Mouse (Mus musculus) hindbrain, embryonic 15.5 days (tissue): ENCODE data around the gene Pdcd11. TPM values are rescaled to one million over a fixed set of nuclear protein-coding genes. Genes with fewer than 3 reads are reported as not detected.

Experiments
- ATAC-seq: fragments of 200-750 bp; cut with Nextera tagmentation; 2 replicates; pipeline ENCODE4 v1.8.0; 2017; ENCODE audit warnings: low read depth, moderate number of reproducible peaks, moderate TSS enrichment; ENCODE audit not compliant: low FRiP score
- H3K27ac ChIP-seq: fragments of 300-500 bp; sonication (generic); replicated peaks from 2 replicates; pipeline ENCODE4 v1.5.1; 2015; ENCODE audit warnings: mild to moderate bottlenecking, inconsistent platforms
- H3K27me3 ChIP-seq: fragments of 300-500 bp; sonication (generic); 2 replicates; pipeline ENCODE4 v1.6.1; 2015; ENCODE audit warnings: control low read depth, inconsistent platforms
- H3K36me3 ChIP-seq: fragments of 300-500 bp; sonication (generic); 2 replicates; pipeline ENCODE4 v1.6.1; 2015; ENCODE audit warnings: control low read depth, inconsistent platforms
- H3K4me1 ChIP-seq: fragments of 300-500 bp; sonication (generic); replicated peaks from 2 replicates; pipeline ENCODE4 v1.6.1; 2015; ENCODE audit warnings: control low read depth, inconsistent platforms
- H3K4me2 ChIP-seq: fragments of 300-500 bp; sonication (generic); 2 replicates; pipeline ENCODE4 v1.6.1; 2015; ENCODE audit warnings: moderate library complexity, mild to moderate bottlenecking, inconsistent platforms
- H3K4me3 ChIP-seq: fragments of 300-500 bp; sonication (generic); 2 replicates; pipeline ENCODE4 v1.5.1; 2015; ENCODE audit warnings: mild to moderate bottlenecking, inconsistent platforms
- H3K9ac ChIP-seq: fragments of 300-500 bp; sonication (generic); 2 replicates; pipeline ENCODE4 v1.6.1; 2015; ENCODE audit warnings: inconsistent platforms
- H3K9me3 ChIP-seq: fragments of 300-500 bp; sonication (generic); 2 replicates; pipeline ENCODE4 v1.6.1; 2016; ENCODE audit warnings: control low read depth, inconsistent platforms
- WGBS: fragments of 180-500 bp; shearing (Covaris S2); methylation state at CpG from one replicate; pipeline ENCODE4 v1.1.7; 2015; 5-methylcytosine and 5-hydroxymethylcytosine counted together
- polyA plus RNA-seq: library from polyadenylated mRNA; unstranded; fragments of >200 nt; fragmentation: Nextera tagmentation; extraction: Ambion mirVana; gene quantifications from 2 replicates; pipeline ENCODE4 v1.2.1, GENCODE M21; 2015

Pdcd11 gene
- polyA plus RNA-seq: 5.1 and 5.9 TPM in 2 replicates

DNA sequence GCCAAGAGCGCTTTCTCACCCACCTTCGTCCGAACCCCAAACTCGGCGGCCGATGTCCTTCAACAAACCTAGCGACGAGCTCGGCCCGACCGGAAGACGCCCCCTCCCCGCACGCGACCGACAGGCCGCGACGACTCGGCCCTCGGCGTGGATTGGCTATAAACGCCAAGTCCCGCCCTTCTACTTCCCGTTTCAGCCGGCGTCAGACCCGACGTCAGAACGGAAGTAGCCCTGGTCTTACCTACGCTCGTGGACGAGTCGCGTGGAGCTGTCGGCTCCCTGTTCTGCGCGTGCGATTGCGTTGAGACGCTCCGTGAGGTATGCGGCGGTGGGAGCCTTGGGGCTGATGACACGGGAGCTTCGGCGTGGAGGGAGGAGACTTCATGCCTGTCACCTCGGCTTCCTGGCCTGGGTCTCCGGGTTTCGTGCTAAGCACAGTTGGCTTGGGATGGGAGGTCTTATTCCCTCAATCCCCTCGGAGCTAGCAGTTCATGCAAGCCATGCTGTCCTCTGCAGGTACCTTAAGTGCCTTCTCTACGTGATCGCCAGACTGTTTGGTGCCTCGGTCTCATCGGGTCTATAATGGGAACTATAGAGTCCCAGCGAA lies at the start of gene Pdcd11, which contains the start of gene Usmg5:
TSS of gene Pdcd11 (plus strand) at position 219 of the 607 bp plus-strand sequence.
TSS of gene Usmg5 (minus strand) at position 98 of the 607 bp plus-strand sequence.
- Histone ChIP-seq H3K27ac (peak within 1 kb of the TSS; percentile 87), H3K4me3 (peak within 1 kb of the TSS; percentile 90), H3K9me3 (no peaks in the 10 kb centered on the region), H3K36me3 (peaks cover 29% of the 10 kb centered on the region), H3K4me1 (peaks cover 35% of the 10 kb centered on the region), H3K9ac (peak within 1 kb of the TSS; percentile 96), H3K27me3 (no peaks in the 10 kb centered on the region), H3K4me2 (peak within 1 kb of the TSS; percentile 86)
- WGBS: under 1% methylated on average over 56 of the region's 56 CpGs
- ATAC-seq: peak; percentile 100

DNA sequence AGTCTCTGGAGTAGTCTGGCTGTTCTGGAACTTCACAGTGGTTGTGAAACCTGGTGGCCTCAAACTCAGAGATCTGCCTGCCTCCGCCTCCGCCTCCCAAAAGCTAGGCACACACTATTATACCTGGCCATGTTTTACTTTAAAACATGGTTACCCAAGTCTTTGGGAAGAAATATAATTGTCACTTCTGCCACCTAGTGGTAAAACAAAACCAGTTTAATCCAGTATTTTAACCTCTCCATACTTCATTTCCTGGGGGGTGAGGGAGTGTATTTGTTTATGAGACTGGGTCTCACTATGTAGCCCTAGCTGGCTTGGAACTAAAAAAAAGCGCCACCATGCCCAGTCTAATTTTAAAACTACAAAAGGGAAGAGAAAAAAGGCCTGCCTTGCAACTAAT lies 47.0 kb upstream of the Pdcd11 start:
- Histone ChIP-seq H3K4me3 (no peak overlapping the region), H3K4me2 (no peak overlapping the region), H3K9ac (no peak overlapping the region), H3K36me3 (peaks cover 45% of the 10 kb centered on the region), H3K27ac (no peak overlapping the region), H3K9me3 (no peaks in the 10 kb centered on the region), H3K27me3 (no peaks in the 10 kb centered on the region), H3K4me1 (no peaks in the 10 kb centered on the region)
- no peak for ATAC-seq
- 91% methylated on average over 3 of the region's 3 CpGs for WGBS

DNA sequence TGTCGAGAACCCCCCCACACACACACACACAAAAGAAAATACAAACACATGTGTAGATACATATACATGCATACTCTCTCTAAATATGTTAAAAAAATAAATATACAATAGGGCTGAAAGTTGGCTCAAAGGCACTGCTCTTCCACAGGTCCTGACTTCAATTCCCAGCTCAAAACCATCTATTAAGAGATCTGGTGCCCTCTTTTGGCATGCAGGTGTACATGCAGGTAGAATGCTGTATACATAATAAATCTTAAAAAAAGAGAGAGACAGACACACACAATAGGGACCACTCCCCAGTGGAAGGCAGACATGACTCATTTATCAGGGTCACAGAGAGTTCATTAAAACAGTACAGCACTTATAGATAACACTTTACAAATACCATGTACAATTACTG lies 44.2 kb upstream of the Pdcd11 start:
- peaks cover 28% of the 10 kb centered on the region for H3K36me3 ChIP-seq
- 96% methylated on average over 1 of the region's 1 CpGs for WGBS
- H3K27me3 ChIP-seq: no peaks in the 10 kb centered on the region
- H3K9ac ChIP-seq: no peak overlapping the region
- peaks cover 18% of the 10 kb centered on the region for H3K4me1 ChIP-seq
- H3K4me3 ChIP-seq: no peak overlapping the region
- ATAC-seq: no peak
- no peak overlapping the region for H3K27ac ChIP-seq
- H3K4me2 ChIP-seq: no peak overlapping the region
- H3K9me3 ChIP-seq: no peaks in the 10 kb centered on the region

DNA sequence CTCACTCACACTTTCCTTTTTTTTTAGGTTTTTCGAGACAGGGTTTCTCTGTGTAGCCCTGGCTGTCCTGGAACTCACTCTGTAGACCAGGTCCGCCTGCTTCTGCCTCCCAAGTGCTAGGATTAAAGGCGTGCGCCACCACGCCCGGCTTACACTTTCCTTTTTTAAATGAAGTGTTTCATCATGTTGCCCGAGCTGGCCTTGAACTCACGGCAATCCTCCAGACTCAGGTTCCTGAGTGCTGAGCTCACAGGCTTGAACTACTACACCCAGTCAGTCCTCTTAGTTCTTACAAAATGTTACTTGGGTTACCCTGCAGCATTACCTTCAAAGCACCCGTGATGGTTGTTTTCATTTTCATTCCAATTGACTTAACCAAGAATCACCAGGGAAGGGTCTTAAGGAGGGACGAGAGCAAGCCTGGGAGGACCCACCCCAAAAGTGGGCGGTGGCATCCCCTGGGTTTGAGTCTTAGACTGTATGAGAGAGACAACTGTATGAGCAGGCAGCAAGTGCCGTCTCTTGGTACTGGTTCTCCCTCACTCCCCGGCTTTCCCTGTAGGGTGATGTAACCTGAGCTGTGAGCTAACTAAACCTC lies 43.2 kb upstream of the Pdcd11 start:
- H3K9me3 ChIP-seq: no peaks in the 10 kb centered on the region
- no peaks in the 10 kb centered on the region for H3K27me3 ChIP-seq
- peaks cover 18% of the 10 kb centered on the region for H3K4me1 ChIP-seq
- no peak overlapping the region for H3K4me3 ChIP-seq
- H3K27ac ChIP-seq: no peak overlapping the region
- WGBS: 91% methylated on average over 13 of the region's 13 CpGs
- ATAC-seq: no peak
- H3K4me2 ChIP-seq: no peak overlapping the region
- H3K9ac ChIP-seq: no peak overlapping the region
- H3K36me3 ChIP-seq: peaks cover 24% of the 10 kb centered on the region

DNA sequence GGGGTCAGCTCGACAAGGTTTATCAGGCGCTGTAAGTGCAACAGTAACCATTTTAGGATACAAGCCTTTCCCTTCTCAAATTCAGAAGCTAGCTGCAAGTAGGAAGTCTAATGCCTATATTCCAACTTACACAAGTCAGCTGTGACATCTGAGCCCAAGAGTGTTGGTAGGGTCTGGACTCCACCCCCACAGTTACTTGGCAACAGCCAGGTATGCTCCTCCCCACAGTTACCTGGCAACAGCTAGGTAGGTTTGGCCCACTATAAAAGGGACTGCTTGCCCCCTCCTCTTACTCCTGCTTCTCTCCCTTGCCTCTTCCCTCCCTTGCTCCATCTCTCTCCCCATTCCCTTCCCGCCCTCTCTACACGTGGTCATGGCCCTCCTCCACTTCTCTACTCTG lies 41.5 kb upstream of the Pdcd11 start:
- H3K27me3 ChIP-seq: no peaks in the 10 kb centered on the region
- peak overlapping the region; percentile 74 for H3K4me2 ChIP-seq
- H3K36me3 ChIP-seq: peaks cover 21% of the 10 kb centered on the region
- H3K4me1 ChIP-seq: peaks cover 18% of the 10 kb centered on the region
- no peak for ATAC-seq
- 0 out of 2 replicates have a peak overlapping the region, but pooled peaks have one; percentile 93 for H3K9ac ChIP-seq
- H3K27ac ChIP-seq: no peak overlapping the region
- 60% methylated on average over 4 of the region's 4 CpGs for WGBS
- no peaks in the 10 kb centered on the region for H3K9me3 ChIP-seq
- H3K4me3 ChIP-seq: peak overlapping the region; percentile 90; the same call in 1 of the 2 replicates

DNA sequence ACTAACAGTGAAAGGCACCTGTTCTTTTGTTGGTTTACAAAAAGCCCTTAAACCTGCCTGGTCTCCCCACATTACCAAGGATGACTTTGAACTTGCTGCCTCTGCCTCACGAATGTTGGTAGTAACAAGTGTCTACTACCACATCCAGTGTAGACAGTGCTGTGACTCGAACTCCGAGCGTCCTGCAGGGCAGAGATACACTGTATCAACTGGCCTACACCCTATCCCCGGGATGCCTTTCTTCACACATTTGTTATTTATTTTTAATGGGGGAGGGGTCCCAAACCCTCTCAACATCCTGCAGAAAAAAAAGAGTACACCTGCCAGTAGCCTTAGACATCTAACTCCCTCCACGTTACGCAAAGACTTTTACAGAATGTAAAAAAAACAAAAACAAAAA lies 40.7 kb upstream of the Pdcd11 start:
- peaks cover 18% of the 10 kb centered on the region for H3K4me1 ChIP-seq
- peak overlapping the region; percentile 97 for H3K27ac ChIP-seq
- 0 out of 2 replicates have a peak, but pooled peaks have one; percentile 47 for ATAC-seq
- H3K9ac ChIP-seq: peak overlapping the region; percentile 93
- WGBS: 6% methylated on average over 7 of the region's 7 CpGs
- H3K36me3 ChIP-seq: peaks cover 21% of the 10 kb centered on the region
- no peaks in the 10 kb centered on the region for H3K9me3 ChIP-seq
- H3K4me3 ChIP-seq: peak overlapping the region; percentile 90
- peak overlapping the region; percentile 74 for H3K4me2 ChIP-seq
- no peaks in the 10 kb centered on the region for H3K27me3 ChIP-seq

DNA sequence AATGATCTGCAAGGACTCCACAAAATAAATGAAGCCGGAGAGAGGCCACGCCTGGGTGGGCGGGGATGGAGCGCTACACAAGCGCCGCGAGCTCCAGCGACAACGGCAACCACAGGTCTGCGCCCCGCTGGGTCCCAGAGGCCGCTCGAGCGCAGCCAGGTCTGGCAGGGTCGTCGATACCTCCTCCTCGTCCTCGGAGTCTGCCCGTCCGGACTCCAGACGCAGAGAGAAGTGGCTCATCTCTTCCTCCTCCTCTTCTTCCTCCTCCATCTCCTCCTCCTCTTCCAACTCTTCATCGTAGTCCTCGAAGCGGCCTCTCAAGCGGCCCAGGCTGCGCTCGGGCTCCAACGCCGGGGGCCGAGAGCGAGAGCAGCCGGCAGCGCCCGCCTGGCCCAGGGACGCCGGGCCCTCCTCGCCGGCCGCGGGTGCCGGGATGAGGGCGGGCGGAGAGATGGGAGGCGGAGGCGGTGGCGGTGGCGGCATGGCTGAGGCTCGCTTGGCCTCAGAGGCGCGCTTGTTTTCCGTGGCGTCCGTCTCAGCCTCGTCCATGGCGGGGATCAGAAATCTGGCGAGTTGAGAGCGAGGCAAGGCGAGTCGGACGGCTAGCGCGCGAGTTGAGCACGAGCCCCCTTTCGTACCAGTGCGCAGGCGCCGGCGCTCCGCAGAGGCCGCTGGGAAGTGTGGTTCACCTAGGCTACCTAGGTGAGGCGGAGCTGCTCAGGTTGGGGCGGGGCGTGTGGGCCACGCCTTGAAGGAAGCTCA lies 40.1 kb upstream of the Pdcd11 start, which contains the start of gene Pcgf6:
TSS of gene Pcgf6 (minus strand) at position 636 of the 762 bp plus-strand sequence.
- no peaks in the 10 kb centered on the region; the same call in 1 of the 2 replicates for H3K27me3 ChIP-seq
- under 1% methylated on average over 75 of the region's 75 CpGs for WGBS
- peak within 1 kb of the TSS; percentile 93 for H3K9ac ChIP-seq
- peak within 1 kb of the TSS; percentile 90 for H3K4me3 ChIP-seq
- peak within 1 kb of the TSS; percentile 74 for H3K4me2 ChIP-seq
- H3K9me3 ChIP-seq: no peaks in the 10 kb centered on the region
- ATAC-seq: peak; percentile 92
- H3K4me1 ChIP-seq: peaks cover 18% of the 10 kb centered on the region
- peak within 1 kb of the TSS; percentile 97 for H3K27ac ChIP-seq
- H3K36me3 ChIP-seq: peaks cover 17% of the 10 kb centered on the region

DNA sequence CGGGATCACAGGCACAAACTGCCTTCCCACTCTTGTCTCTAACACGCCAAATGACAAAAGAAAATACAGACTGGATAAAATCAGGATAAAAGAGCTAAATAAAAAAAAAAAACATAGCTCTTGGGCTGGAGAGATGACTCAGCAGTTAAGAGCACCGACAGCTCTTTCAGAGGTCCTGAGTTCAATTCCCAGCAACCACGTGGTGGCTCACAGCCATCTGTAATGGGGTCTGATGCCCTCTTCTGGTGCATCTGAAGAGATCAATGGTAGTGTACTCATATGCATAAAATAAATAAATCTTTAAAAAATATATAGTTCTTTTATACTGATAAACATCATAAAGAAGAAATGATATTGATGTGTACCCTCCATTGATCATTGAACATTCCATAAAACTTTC lies 37.6 kb upstream of the Pdcd11 start:
- H3K4me1 ChIP-seq: peaks cover 18% of the 10 kb centered on the region
- no peak overlapping the region for H3K9ac ChIP-seq
- no peak overlapping the region for H3K4me2 ChIP-seq
- H3K27me3 ChIP-seq: no peaks in the 10 kb centered on the region; the same call in 1 of the 2 replicates
- ATAC-seq: no peak
- no peak overlapping the region for H3K4me3 ChIP-seq
- 81% methylated on average over 4 of the region's 4 CpGs for WGBS
- H3K9me3 ChIP-seq: no peaks in the 10 kb centered on the region
- H3K36me3 ChIP-seq: no peaks in the 10 kb centered on the region
- H3K27ac ChIP-seq: no peak overlapping the region

DNA sequence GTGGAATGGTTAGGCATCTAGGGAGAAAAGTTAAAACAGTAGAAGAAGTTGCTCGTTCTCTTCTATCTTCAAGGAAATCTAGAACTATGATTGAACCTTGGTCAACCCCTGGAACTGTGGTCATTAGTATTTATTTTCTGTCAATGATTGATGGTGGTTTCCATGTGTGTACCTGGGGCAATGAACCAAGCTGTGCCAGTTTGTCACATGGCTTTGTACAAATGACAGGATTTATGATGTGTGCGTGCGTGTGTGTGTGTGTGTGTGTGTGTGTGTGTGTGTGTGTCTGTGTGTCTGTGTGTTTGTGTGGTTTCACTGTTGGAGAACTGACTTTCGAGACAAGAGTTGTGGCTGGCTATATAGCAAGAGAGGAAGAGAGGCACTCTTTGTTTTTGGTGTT lies 37.1 kb upstream of the Pdcd11 start:
- 91% methylated on average over 4 of the region's 4 CpGs for WGBS
- Histone ChIP-seq H3K9ac (no peak overlapping the region), H3K27ac (no peak overlapping the region), H3K4me1 (peaks cover 18% of the 10 kb centered on the region), H3K9me3 (no peaks in the 10 kb centered on the region), H3K4me3 (no peak overlapping the region), H3K36me3 (no peaks in the 10 kb centered on the region), H3K4me2 (no peak overlapping the region), H3K27me3 (no peaks in the 10 kb centered on the region; the same call in 1 of the 2 replicates)
- no peak for ATAC-seq

DNA sequence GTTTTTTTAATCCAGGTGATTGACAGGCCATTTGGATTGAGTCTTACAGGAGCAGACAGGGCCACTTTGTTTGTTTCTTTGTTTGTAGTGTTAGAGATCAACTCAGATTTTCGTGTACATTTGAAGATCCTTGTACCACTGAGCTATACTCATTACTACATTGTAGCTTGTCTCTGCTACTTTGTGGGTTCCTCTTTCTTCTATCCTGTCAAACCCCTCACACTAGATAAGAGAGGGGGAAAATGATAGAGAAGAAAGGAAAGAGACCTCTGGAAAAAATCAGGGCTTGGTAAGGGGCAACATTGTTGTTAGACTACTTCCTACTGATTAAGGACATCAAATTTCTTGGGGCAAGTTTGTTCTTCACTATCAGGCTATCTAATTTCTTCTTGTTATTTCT lies 32.9 kb upstream of the Pdcd11 start:
- Histone ChIP-seq H3K27me3 (no peaks in the 10 kb centered on the region; the same call in 1 of the 2 replicates), H3K4me3 (no peak overlapping the region), H3K36me3 (no peaks in the 10 kb centered on the region), H3K4me1 (no peaks in the 10 kb centered on the region), H3K9ac (no peak overlapping the region), H3K4me2 (no peak overlapping the region), H3K9me3 (no peaks in the 10 kb centered on the region), H3K27ac (no peak overlapping the region)
- 70% methylated on average over 1 of the region's 1 CpGs for WGBS
- no peak for ATAC-seq

DNA sequence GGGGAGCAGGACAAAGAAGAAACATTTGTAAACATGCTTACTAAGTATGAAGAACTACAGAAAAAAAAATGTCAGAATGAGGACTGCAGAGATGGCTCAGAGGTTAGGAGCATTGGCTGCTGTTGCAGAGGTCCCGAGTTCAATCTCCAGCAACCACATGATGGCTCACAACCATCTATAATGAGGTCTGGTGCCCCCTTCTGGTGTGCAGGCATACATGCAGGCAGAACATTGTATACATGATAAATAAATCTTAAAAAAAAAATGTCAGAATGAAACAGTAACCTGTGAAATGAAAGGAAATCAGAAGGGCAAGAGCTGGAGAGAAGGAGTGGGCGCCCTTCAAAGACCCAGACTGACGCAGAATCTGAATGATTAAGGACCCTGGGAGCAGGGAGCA lies 24.7 kb upstream of the Pdcd11 start:
- Histone ChIP-seq H3K4me2 (no peak overlapping the region), H3K27me3 (no peaks in the 10 kb centered on the region), H3K9me3 (no peaks in the 10 kb centered on the region), H3K9ac (no peak overlapping the region), H3K4me1 (peaks cover 16% of the 10 kb centered on the region), H3K4me3 (no peak overlapping the region), H3K27ac (no peak overlapping the region), H3K36me3 (no peaks in the 10 kb centered on the region)
- WGBS: 93% methylated on average over 3 of the region's 3 CpGs
- ATAC-seq: no peak
